Mouse (Mus musculus): ENCODE measurements at regions not wholly inside any gene's neighbourhood (a gene's known extent, or its start where the extent isn't known, plus 50 kb on each side); places are given as distances from the start of the nearest gene placed in this dataset.

DNA sequence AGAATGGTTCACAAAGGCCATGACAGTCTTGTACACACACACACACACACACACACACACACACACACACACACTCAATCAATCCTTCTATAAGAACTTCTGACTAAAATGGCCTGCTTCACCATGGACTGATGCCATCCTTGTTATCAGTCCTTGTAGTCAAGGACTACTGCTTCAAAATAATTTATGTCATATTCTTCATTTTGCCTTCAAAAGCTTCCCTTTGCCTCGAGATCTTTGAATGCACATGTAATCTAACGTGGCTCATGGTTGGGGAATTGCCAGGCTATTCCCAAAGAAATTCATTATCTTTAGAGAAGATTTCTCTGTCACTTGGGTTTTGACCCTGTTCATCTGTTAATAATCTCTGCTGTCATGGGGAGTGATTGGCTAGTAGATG lies 278.0 kb upstream of the Cdyl start:
- Histone ChIP-seq H3K36me3 (ENCODE audit: control insufficient read depth, insufficient read depth, low read length) (no peaks in the 10 kb centered on the region), H3K27me3 (ENCODE audit: control insufficient read depth, insufficient read depth, low read length) (no peaks in the 10 kb centered on the region), H3K27ac (ENCODE audit: control insufficient read depth, insufficient read depth, low read length) (no peak overlapping the region), H3K4me1 (replicated peaks; ENCODE audit: control insufficient read depth, insufficient read depth, low read length) (no peaks in the 10 kb centered on the region), H3K4me3 (ENCODE audit: control insufficient read depth, insufficient read depth, low read length) (no peak overlapping the region)
- WGBS = 92% methylated on average over 2 of the region's 2 CpGs
- DNase-seq = no peak
- TF ChIP-seq POLR2A (IDR thresholded peaks at IDR 0.05; ENCODE audit: control insufficient read depth, extremely low read depth, insufficient read depth, low read length, poor library complexity) (no peak), CTCF (IDR thresholded peaks at IDR 0.05; ENCODE audit: borderline replicate concordance, control insufficient read depth, extremely low read depth, insufficient read depth, low read length, poor library complexity) (no peak)

DNA sequence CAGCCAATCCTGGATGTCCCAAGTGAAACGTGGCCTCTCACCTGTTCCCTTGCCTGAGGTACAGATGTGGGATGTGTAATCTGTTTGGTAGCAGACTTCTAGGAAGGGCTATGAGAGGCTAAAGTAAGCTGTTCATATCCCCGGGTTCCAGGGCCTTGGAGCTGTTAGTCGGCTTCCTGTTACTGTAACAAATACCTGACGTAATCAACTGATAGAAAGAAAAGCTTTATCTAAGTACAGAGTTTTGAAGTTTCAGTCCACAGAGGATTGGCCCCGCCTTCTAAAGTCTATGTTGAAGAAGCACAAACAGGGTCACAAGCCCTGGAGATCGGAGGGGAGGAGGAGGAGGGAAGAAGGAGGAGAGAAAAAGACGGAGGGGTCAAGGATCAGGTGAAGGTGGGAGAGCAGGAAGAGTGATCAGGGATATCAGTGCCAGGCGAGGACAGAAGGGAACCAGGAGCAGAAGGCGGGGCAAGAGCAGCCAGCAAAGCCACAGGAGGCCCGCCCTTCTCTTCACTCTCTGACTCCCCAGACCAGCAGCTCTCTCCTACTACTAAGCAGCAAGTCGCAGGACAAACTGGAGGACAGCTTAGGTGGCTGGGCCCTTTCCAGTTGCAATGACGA lies 276.5 kb upstream of the Cdyl start:
- no peaks in the 10 kb centered on the region for H3K36me3 ChIP-seq (ENCODE audit: control insufficient read depth, insufficient read depth, low read length)
- DNase-seq = no peak
- no peaks in the 10 kb centered on the region for H3K27me3 ChIP-seq (ENCODE audit: control insufficient read depth, insufficient read depth, low read length)
- H3K4me3 ChIP-seq (ENCODE audit: control insufficient read depth, insufficient read depth, low read length) = no peak overlapping the region
- no peak for TF ChIP-seq CTCF (IDR thresholded peaks at IDR 0.05; ENCODE audit: borderline replicate concordance, control insufficient read depth, extremely low read depth, insufficient read depth, low read length, poor library complexity)
- no peak for TF ChIP-seq POLR2A (IDR thresholded peaks at IDR 0.05; ENCODE audit: control insufficient read depth, extremely low read depth, insufficient read depth, low read length, poor library complexity)
- no peaks in the 10 kb centered on the region for H3K4me1 ChIP-seq (replicated peaks; ENCODE audit: control insufficient read depth, insufficient read depth, low read length)
- H3K27ac ChIP-seq (ENCODE audit: control insufficient read depth, insufficient read depth, low read length) = no peak overlapping the region
- WGBS = 77% methylated on average over 12 of the region's 12 CpGs

DNA sequence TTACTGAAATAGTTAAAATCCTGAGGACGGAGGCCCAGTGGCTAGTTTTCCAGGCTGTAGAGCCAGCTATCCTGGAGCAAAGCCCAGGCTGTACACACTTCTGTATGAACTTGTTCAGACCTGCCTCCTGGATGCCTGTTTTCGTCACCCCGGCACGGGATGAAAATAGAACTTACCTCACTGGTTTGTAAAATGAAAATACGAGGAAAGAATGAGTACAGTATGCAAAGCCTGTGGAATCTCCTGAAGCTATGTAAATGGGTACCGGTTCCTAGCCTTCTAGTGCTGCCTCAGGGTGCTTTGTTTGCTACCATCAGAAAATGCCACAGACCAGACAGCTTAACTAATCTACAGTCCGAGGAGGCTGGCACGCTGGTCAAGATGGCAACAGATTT lies 276.0 kb upstream of the Cdyl start:
- Histone ChIP-seq H3K27me3 (ENCODE audit: control insufficient read depth, insufficient read depth, low read length) (no peaks in the 10 kb centered on the region), H3K36me3 (ENCODE audit: control insufficient read depth, insufficient read depth, low read length) (no peaks in the 10 kb centered on the region), H3K27ac (ENCODE audit: control insufficient read depth, insufficient read depth, low read length) (no peak overlapping the region), H3K4me3 (ENCODE audit: control insufficient read depth, insufficient read depth, low read length) (no peak overlapping the region), H3K4me1 (replicated peaks; ENCODE audit: control insufficient read depth, insufficient read depth, low read length) (no peaks in the 10 kb centered on the region)
- no peak for DNase-seq
- WGBS = 86% methylated on average over 8 of the region's 8 CpGs
- no peak for TF ChIP-seq CTCF (IDR thresholded peaks at IDR 0.05; ENCODE audit: borderline replicate concordance, control insufficient read depth, extremely low read depth, insufficient read depth, low read length, poor library complexity)
- TF ChIP-seq POLR2A (IDR thresholded peaks at IDR 0.05; ENCODE audit: control insufficient read depth, extremely low read depth, insufficient read depth, low read length, poor library complexity) = no peak

DNA sequence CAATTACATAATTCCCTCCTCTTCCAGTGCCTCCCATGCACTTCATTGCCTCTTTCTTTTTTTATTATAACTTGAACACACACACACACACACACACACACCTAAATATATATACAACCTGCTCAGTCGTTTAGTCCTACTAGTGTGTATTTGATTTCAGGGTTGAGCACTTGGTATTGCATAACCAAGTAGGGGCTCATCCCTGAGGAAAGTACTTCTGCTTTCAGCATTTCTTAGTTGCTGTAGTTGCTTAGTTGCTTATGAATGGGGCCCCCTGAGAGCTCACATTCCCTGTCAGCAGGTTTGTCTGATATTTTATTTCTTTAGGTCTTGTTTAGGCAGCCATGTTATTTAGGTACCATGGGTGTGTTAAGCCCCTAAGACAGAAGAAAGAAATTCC lies 271.3 kb upstream of the Cdyl start:
- DNase-seq = no peak
- H3K4me3 ChIP-seq (ENCODE audit: control insufficient read depth, insufficient read depth, low read length) = no peak overlapping the region
- 19% methylated on average over 1 of the region's 1 CpGs for WGBS
- H3K36me3 ChIP-seq (ENCODE audit: control insufficient read depth, insufficient read depth, low read length) = no peaks in the 10 kb centered on the region
- TF ChIP-seq CTCF (IDR thresholded peaks at IDR 0.05; ENCODE audit: borderline replicate concordance, control insufficient read depth, extremely low read depth, insufficient read depth, low read length, poor library complexity) = no peak
- no peak for TF ChIP-seq POLR2A (IDR thresholded peaks at IDR 0.05; ENCODE audit: control insufficient read depth, extremely low read depth, insufficient read depth, low read length, poor library complexity)
- no peaks in the 10 kb centered on the region for H3K27me3 ChIP-seq (ENCODE audit: control insufficient read depth, insufficient read depth, low read length)
- H3K4me1 ChIP-seq (replicated peaks; ENCODE audit: control insufficient read depth, insufficient read depth, low read length) = no peaks in the 10 kb centered on the region
- no peak overlapping the region for H3K27ac ChIP-seq (ENCODE audit: control insufficient read depth, insufficient read depth, low read length)

DNA sequence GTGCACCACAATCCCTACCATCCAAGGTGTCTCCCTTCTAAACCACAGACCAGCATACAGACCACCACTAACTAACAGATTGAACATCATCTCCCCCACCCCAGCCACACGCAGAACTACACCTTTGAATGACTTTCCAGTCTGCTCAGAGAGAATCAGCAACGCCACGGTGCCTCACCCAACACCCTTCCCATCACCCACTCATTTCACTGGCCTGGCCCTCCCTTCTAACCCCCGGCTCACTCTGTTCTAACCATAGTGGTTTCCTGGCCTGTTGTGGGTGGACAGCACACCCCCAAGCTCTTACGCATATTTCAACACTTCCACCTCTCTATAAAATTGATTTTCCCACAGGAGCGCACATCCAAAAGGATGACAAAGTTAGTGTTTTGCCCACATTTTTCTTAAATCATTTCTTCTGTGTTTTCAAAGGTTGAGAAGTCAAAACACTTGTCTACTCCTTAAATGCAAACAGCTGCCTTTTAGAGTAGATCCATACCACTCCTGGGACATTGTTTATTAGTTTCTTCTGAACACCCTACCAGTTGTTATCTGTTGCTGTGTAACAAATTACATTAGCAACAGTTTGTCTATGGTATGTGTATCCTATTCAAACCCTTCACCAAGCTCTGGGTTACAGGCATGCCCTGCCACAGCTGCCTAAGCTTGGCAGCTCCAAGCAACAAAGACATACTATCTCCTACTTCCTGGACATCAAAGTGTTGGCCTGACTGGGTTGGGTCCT lies 269.7 kb upstream of the Cdyl start:
- TF ChIP-seq CTCF (IDR thresholded peaks at IDR 0.05; ENCODE audit: borderline replicate concordance, control insufficient read depth, extremely low read depth, insufficient read depth, low read length, poor library complexity) = no peak
- TF ChIP-seq POLR2A (IDR thresholded peaks at IDR 0.05; ENCODE audit: control insufficient read depth, extremely low read depth, insufficient read depth, low read length, poor library complexity) = no peak

GRCm38 (mm10) chr13:35390526-35390880 lies 269.1 kb upstream of the Cdyl start:
- DNase-seq = no peak
- H3K4me3 ChIP-seq (ENCODE audit: control insufficient read depth, insufficient read depth, low read length) = no peak overlapping the region
- H3K4me1 ChIP-seq (replicated peaks; ENCODE audit: control insufficient read depth, insufficient read depth, low read length) = no peaks in the 10 kb centered on the region
- no peaks in the 10 kb centered on the region for H3K36me3 ChIP-seq (ENCODE audit: control insufficient read depth, insufficient read depth, low read length)
- WGBS = 85% methylated on average over 4 of the region's 4 CpGs
- H3K27ac ChIP-seq (ENCODE audit: control insufficient read depth, insufficient read depth, low read length) = no peak overlapping the region
- no peak for TF ChIP-seq POLR2A (IDR thresholded peaks at IDR 0.05; ENCODE audit: control insufficient read depth, extremely low read depth, insufficient read depth, low read length, poor library complexity)
- TF ChIP-seq CTCF (IDR thresholded peaks at IDR 0.05; ENCODE audit: borderline replicate concordance, control insufficient read depth, extremely low read depth, insufficient read depth, low read length, poor library complexity) = no peak
- no peaks in the 10 kb centered on the region for H3K27me3 ChIP-seq (ENCODE audit: control insufficient read depth, insufficient read depth, low read length)

More for the DNA sequence above, 269.7 kb upstream of the Cdyl start:
- H3K4me1 ChIP-seq (replicated peaks; ENCODE audit: control insufficient read depth, insufficient read depth, low read length) = no peaks in the 10 kb centered on the region
- WGBS = 33% methylated on average over 6 of the region's 6 CpGs
- no peaks in the 10 kb centered on the region for H3K27me3 ChIP-seq (ENCODE audit: control insufficient read depth, insufficient read depth, low read length)
- no peak overlapping the region for H3K27ac ChIP-seq (ENCODE audit: control insufficient read depth, insufficient read depth, low read length)
- no peak for DNase-seq
- H3K36me3 ChIP-seq (ENCODE audit: control insufficient read depth, insufficient read depth, low read length) = no peaks in the 10 kb centered on the region
- H3K4me3 ChIP-seq (ENCODE audit: control insufficient read depth, insufficient read depth, low read length) = no peak overlapping the region

All from thymus, adult 2 months (tissue).